Mouse (Mus musculus) heart, embryonic 10.5 days (tissue): ENCODE data around the gene Akr1b8. TPM values are rescaled to one million over a fixed set of nuclear protein-coding genes. Genes with fewer than 3 reads are reported as not detected.

Source experiments
- DNase-seq: peaks from one replicate; pipeline ENCODE4 v3.0.0-alpha.2; 2017; ENCODE audit warnings: low spot score
- H3K27ac ChIP-seq: fragments of 300-500 bp; sonication (generic); 2 replicates; pipeline ENCODE4 v1.5.1; 2016; ENCODE audit warnings: mild to moderate bottlenecking
- H3K27me3 ChIP-seq: fragments of 300-500 bp; sonication (generic); 2 replicates; pipeline ENCODE4 v1.6.1; 2016; ENCODE audit warnings: mild to moderate bottlenecking; ENCODE audit not compliant: poor library complexity, insufficient read depth, severe bottlenecking
- H3K36me3 ChIP-seq: fragments of 300-500 bp; sonication (generic); 2 replicates; pipeline ENCODE4 v1.6.1; 2016; ENCODE audit warnings: mild to moderate bottlenecking, moderate library complexity
- H3K4me1 ChIP-seq: fragments of 300-500 bp; sonication (generic); 2 replicates; pipeline ENCODE4 v1.6.1; 2016; ENCODE audit warnings: mild to moderate bottlenecking
- H3K4me3 ChIP-seq: fragments of 300-500 bp; sonication (generic); 2 replicates; pipeline ENCODE4 v1.5.1; 2016; ENCODE audit warnings: mild to moderate bottlenecking, moderate library complexity
- H3K9me3 ChIP-seq: fragments of 300-500 bp; sonication (generic); 2 replicates; pipeline ENCODE4 v1.6.1; 2016; ENCODE audit warnings: mild to moderate bottlenecking, moderate library complexity
- WGBS: fragments of 180-500 bp; shearing (Covaris S2); methylation state at CpG from one replicate; pipeline ENCODE4 v1.1.7; 2016; 5-methylcytosine and 5-hydroxymethylcytosine counted together
- polyA plus RNA-seq: library from polyadenylated mRNA; unstranded; fragments of >200 nt; fragmentation: Nextera tagmentation; extraction: Ambion mirVana; gene quantifications from 2 replicates; pipeline ENCODE4 v1.2.1, GENCODE M21; 2016

Gene Akr1b8
- polyA plus RNA-seq = 21.1 and 23.1 TPM in 2 replicates

DNA sequence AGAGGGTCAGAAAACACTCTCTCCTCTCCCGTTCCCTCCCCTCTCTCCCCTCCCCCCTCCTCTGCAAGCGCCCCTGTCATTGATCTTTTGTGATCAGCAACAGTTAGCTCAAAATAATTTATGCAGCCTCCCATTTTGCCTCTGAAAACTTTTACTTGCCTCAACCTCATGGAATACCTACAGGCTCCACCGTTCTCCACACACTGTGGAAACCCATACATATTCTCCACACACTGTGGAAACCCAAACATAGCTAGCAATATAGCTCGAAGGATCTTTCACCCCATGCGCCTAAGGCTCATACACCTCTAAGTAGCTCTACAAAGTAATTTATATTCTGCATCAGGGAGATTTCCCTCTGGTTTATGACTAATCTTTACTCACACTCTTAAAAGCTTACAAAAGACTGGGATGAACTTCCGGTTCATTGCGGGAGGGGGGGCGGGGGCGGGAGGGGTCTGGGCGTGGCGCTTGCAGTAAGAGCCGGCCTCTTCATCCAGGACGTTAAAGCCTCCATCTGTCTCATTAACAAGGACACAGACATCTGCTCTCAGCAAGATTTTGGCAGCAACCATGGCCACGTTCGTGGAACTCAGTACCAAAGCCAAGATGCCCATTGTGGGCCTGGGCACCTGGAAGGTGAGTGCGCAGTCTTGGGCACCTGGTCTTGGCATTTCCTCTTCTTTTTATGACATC is at the start of gene Akr1b8:
Akr1b8 (plus strand) TSS at position 462 of the 696 bp plus-strand sequence.
- Histone ChIP-seq H3K4me1 (peaks cover 35% of the 10 kb centered on the region), H3K9me3 (no peaks in the 10 kb centered on the region), H3K4me3 (peak within 1 kb of the TSS; percentile 57), H3K36me3 (0 out of 2 replicates have a peak, but pooled peaks cover 5% of the 10 kb centered on the region), H3K27ac (peak within 1 kb of the TSS; percentile 85), H3K27me3 (no peaks in the 10 kb centered on the region)
- peak; percentile 78 for DNase-seq
- WGBS = 11% methylated on average over 16 of the region's 16 CpGs

DNA sequence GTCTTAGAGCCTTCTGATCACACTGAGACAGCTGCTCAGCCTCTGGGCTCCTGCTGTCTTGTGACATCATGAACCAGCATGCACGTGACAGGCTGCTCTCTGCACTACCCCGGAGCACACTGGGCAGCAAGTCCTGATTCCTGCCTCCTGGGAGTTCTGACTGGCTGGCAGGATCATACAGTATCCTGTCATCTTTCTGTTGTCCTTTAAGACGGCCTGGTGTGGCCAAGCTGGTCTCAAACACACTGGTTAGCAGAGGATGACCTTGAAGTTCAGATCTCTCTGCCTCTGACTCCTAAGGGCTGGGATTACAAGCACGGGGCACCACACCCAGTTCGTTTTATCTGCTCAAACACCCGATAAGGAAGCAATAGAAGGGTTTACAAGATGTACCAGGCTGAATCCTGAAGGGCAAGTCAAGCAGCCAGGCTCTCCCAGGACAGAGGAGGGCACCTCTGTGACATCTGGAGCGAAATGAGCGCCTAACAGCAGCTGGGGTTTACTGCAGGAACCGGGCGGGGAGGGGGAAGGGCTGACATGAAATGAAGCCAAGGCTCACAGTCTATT is 49.2 kb upstream of the Akr1b8 start:
- H3K36me3 ChIP-seq = peaks cover 56% of the 10 kb centered on the region
- H3K27me3 ChIP-seq = no peaks in the 10 kb centered on the region
- DNase-seq = no peak
- no peak overlapping the region for H3K4me3 ChIP-seq
- 71% methylated on average over 10 of the region's 10 CpGs for WGBS
- H3K9me3 ChIP-seq = no peaks in the 10 kb centered on the region
- peak overlapping the region; percentile 31; the same call in 1 of the 2 replicates for H3K27ac ChIP-seq
- H3K4me1 ChIP-seq = peaks cover 6% of the 10 kb centered on the region; the same call in 1 of the 2 replicates

DNA sequence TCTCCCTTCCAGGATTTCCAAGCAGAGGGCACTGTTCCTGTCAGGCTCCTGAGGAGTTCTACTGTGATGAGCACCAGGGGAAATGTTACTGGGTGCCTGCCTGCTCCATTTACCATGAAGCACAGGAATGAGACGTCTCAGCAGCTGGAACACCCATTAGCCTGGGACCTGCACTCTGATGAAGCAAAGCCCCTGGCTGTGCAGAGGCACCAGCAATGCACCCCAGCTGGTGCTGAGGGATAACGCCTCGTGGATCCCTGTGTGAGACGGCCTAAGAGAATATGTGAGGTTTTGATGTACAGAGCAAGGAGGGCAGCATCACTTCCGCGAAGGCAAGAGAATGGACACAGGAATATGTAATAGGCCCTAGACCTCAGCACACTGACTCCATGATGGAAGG is 47.1 kb upstream of the Akr1b8 start:
- no peak overlapping the region for H3K4me3 ChIP-seq
- 87% methylated on average over 6 of the region's 6 CpGs for WGBS
- no peaks in the 10 kb centered on the region for H3K9me3 ChIP-seq
- H3K4me1 ChIP-seq = peaks cover 6% of the 10 kb centered on the region; the same call in 1 of the 2 replicates
- H3K27me3 ChIP-seq = no peaks in the 10 kb centered on the region
- DNase-seq = no peak
- H3K36me3 ChIP-seq = peaks cover 76% of the 10 kb centered on the region
- no peak overlapping the region for H3K27ac ChIP-seq

DNA sequence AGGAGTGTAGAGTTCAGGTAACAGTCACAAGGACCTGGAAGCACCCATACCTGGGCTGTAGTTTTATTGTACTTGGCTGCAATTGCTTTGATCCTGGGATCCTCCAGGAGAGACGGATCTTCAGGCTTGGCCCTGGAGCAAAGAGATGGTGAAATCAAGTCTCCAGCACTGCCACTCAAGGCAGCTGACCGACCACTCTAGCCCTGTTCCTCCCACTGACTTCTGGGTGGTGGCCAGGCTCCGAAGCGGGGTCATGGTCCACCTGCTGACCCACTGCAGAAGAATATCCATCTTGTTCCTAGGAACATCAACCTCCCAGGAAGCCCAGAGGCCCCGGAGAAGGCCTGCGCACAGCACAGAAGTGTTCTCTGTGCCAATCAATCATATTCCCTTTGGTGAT is 44.4 kb upstream of the Akr1b8 start:
- no peaks in the 10 kb centered on the region for H3K9me3 ChIP-seq
- peaks cover 14% of the 10 kb centered on the region; the same call in 1 of the 2 replicates for H3K4me1 ChIP-seq
- H3K4me3 ChIP-seq = no peak overlapping the region
- 95% methylated on average over 6 of the region's 6 CpGs for WGBS
- no peak for DNase-seq
- H3K36me3 ChIP-seq = peaks cover 72% of the 10 kb centered on the region
- H3K27ac ChIP-seq = no peak overlapping the region
- H3K27me3 ChIP-seq = no peaks in the 10 kb centered on the region

DNA sequence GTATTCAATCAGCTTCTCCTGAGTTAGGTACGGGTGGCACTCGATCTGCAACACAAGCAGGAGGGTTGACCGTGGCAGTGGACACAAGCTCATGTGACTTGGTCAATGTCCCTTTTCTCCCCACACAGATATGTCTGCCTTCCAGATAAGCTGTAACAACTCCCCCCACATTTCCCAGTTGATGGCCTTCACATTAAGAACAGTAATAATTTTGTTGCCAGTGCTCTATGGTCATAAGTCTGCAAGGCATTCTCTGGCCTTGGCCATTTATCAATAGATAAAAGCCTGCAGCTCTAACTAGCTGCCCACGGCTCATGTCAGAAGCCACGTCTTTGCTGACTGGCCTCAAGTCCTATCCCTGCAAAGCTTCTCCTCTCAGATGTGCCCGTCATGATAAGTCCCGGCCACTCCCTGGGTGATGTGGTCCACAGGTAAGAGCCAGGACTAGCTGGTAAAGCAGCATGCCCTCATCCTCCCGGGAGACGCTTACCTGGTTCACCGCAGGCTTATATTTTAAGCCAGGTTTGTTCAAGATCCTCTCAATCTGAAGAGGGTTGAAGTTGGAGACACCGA is 43.8 kb upstream of the Akr1b8 start:
- H3K4me3 ChIP-seq = no peak overlapping the region
- DNase-seq = no peak
- H3K27ac ChIP-seq = no peak overlapping the region
- H3K36me3 ChIP-seq = peaks cover 68% of the 10 kb centered on the region
- WGBS = 89% methylated on average over 11 of the region's 11 CpGs
- no peaks in the 10 kb centered on the region for H3K27me3 ChIP-seq
- no peaks in the 10 kb centered on the region for H3K9me3 ChIP-seq
- H3K4me1 ChIP-seq = peaks cover 13% of the 10 kb centered on the region; the same call in 1 of the 2 replicates

DNA sequence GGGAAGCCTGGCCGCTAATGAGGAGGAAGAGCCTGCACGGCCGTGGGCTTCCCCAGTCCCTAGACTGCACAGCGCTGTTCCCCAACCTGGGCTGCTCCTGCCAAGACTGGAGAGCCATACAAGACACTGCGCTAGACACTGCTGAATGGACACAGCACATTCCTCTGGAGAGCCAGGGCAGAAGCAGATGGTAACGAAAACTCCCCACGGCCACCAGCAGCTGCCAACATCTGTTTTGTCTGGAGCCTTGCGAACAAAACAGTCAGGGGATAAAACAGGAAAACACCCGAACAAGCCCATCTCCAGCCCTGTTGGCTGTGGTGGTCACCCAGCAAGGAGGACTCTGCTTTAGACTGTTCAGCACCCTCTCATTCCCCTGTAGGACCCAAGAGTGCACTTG is 40.5 kb upstream of the Akr1b8 start:
- peaks cover 41% of the 10 kb centered on the region for H3K36me3 ChIP-seq
- DNase-seq = no peak
- H3K27ac ChIP-seq = no peak overlapping the region
- 82% methylated on average over 9 of the region's 9 CpGs for WGBS
- H3K27me3 ChIP-seq = no peaks in the 10 kb centered on the region
- H3K4me3 ChIP-seq = no peak overlapping the region
- H3K4me1 ChIP-seq = peaks cover 33% of the 10 kb centered on the region
- no peaks in the 10 kb centered on the region for H3K9me3 ChIP-seq

DNA sequence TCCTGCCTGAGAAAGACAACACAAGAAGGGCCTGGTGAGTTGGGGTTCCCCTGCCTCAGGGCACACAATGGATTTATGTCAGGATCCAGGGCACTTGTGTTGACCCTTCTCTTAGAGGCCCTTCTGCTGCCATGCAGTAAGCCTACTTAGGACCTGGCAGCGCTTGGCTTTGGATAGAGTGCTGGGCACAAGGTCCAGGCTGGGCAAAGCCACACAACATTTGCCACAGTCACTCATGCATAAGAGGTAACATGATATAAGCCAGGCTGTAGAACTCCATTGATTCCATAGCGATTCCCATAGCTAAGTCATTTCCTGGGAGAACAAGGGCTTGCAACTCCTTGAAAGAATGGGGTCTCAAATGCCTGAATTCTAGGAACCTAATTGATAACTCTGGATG is 40.0 kb upstream of the Akr1b8 start:
- Histone ChIP-seq H3K27ac (no peak overlapping the region), H3K27me3 (no peaks in the 10 kb centered on the region), H3K4me1 (peaks cover 36% of the 10 kb centered on the region), H3K9me3 (no peaks in the 10 kb centered on the region), H3K36me3 (peaks cover 35% of the 10 kb centered on the region), H3K4me3 (no peak overlapping the region)
- 89% methylated on average over 2 of the region's 2 CpGs for WGBS
- DNase-seq = peak; percentile 63

DNA sequence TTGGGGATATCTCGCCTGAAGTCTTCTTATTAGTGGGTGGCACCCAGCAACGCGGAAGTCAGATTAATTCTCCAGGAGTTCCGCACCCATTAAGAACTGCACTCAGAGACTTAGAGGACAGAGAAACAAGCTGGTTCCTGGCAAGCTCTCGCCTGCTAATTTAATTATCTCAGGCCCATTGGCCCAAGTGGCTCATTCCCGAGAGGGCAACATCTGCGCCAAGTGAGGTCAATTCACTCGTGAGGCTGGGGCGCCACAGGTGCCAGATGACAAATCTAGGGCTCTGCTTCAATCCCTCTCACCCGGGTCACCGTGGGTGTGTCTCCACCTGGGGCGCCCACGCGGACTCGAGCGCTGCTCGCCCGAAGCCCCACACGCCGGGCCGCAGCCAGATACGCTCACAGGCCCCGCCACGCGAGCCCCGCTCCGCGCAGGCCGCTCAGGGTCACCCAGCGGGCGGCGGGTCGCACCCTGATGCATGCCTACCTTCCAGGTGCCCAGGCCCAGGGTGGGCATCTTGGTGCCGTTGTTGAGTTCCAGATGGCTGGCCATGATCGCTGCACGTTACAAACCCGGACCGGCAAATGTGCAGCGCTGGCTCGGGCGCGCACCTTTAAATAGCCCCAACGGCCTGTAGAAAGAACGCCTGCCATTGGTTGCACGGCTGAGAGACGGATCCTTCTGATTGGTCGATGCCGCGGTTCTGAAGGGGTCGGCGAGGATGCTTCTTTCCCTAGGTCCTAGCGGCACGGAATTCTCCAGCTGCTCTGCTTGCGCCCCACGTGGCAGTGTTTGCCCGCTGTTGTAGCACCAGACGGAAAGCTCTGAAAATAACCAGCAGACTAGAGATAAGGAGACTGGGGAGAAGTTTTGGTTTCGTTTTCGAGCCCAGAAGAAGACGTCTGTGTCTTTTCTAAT is 36.8 kb upstream of the Akr1b8 start, which contains the start of gene Akr1b3:
Akr1b3 (minus strand) TSS at position 625 of the 918 bp plus-strand sequence.
- under 1% methylated on average over 60 of the region's 60 CpGs for WGBS
- Histone ChIP-seq H3K4me3 (peak within 1 kb of the TSS; percentile 93), H3K4me1 (peaks cover 36% of the 10 kb centered on the region), H3K9me3 (no peaks in the 10 kb centered on the region), H3K36me3 (peaks cover 3% of the 10 kb centered on the region), H3K27me3 (no peaks in the 10 kb centered on the region), H3K27ac (peak within 1 kb of the TSS; percentile 92)
- DNase-seq = peak; percentile 99

DNA sequence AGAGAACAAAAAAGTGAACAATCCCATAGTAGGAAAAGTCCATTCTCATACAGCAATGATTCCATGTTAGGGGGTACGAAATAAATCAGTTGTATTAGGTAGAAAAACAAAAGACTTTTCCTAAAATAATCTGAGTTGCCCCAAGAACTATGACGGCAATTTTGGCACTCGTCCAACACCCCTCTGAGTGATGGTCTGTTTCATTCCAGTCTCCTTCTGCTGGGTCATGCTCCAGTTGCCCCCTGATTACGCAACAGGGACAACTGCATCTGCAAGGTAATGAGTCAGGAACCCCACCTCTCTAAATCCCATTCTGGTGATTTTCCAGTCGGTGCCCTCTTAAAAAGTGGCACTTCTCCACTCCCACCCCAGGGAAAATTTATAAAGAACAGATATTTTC is 35.7 kb upstream of the Akr1b8 start:
- DNase-seq = peak; percentile 69
- Histone ChIP-seq H3K4me1 (peaks cover 33% of the 10 kb centered on the region), H3K27me3 (no peaks in the 10 kb centered on the region), H3K9me3 (no peaks in the 10 kb centered on the region), H3K27ac (peak overlapping the region; percentile 92; the same call in 1 of the 2 replicates), H3K4me3 (peak overlapping the region; percentile 93), H3K36me3 (no peaks in the 10 kb centered on the region)
- WGBS = 44% methylated on average over 5 of the region's 5 CpGs

DNA sequence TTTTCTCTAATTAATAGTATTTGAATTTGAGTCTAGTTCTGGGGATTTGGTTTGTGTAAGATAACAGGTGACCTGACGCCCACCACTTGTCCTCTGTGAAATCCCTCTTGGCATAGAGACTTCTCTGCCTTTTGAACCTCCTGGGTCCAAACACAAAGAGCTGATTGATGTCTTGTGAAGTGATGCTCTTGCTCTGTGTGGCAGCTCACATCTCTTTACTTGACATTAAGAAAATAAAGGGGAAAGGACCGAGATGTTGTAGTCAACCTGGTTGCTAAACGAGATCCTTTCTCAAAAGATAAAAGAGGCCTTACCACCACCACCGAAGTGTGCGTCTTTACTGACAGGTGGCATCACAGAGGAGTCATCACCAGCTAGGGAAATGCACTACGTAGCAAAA is 35.3 kb upstream of the Akr1b8 start:
- peaks cover 33% of the 10 kb centered on the region for H3K4me1 ChIP-seq
- no peaks in the 10 kb centered on the region for H3K27me3 ChIP-seq
- WGBS = 54% methylated on average over 6 of the region's 6 CpGs
- no peaks in the 10 kb centered on the region for H3K36me3 ChIP-seq
- H3K9me3 ChIP-seq = no peaks in the 10 kb centered on the region
- 0 out of 2 replicates have a peak overlapping the region, but pooled peaks have one; percentile 92 for H3K27ac ChIP-seq
- H3K4me3 ChIP-seq = no peak overlapping the region
- DNase-seq = peak; percentile 68

DNA sequence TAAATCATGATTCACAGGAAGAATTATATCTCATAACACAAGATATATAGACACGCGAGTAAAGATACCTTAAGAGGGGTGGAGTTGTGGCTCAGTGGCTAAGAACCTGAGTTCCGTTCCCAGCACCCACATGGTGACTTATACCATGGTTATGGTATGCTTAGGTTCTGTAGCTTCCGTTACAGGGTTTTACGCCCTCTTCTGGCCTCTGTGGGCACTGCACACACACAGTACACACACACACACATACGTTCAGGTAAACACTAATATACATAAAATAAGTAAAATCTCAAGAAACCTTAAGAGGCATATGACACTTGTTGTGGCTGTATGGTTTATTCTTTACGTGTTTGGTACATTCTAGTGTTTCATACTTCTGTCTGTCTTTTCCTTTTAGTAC is 31.8 kb upstream of the Akr1b8 start:
- Histone ChIP-seq H3K9me3 (no peaks in the 10 kb centered on the region), H3K4me1 (peaks cover 6% of the 10 kb centered on the region; the same call in 1 of the 2 replicates), H3K27me3 (no peaks in the 10 kb centered on the region), H3K27ac (no peak overlapping the region), H3K36me3 (no peaks in the 10 kb centered on the region), H3K4me3 (no peak overlapping the region)
- WGBS = 88% methylated on average over 7 of the region's 7 CpGs
- no peak for DNase-seq

DNA sequence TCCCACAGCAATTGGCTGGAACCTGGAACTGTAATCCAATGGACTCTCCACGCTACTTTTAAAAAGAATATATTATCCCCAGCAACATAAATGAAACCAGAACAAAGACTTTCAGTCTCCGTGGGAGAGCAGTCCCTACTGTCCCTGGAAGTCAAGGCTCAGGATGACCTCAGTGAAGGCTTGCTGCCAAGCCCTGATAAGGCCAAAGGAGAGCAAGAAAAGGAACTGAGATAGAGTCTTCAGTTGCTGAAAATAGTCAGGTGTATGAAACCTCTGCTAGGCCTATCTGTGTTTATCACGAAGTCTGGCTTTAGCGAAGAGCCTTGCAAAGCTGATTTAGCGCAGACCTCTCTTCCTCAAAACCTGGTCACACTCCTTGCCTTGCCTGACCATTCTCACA is 22.5 kb upstream of the Akr1b8 start:
- no peaks in the 10 kb centered on the region for H3K27me3 ChIP-seq
- peak; percentile 67 for DNase-seq
- H3K4me3 ChIP-seq = no peak overlapping the region
- 46% methylated on average over 5 of the region's 5 CpGs for WGBS
- no peaks in the 10 kb centered on the region for H3K9me3 ChIP-seq
- H3K4me1 ChIP-seq = no peaks in the 10 kb centered on the region
- no peak overlapping the region for H3K27ac ChIP-seq
- no peaks in the 10 kb centered on the region for H3K36me3 ChIP-seq
